ENCODE assay signal across 27 mouse cellular contexts in the genomic region with DNA sequence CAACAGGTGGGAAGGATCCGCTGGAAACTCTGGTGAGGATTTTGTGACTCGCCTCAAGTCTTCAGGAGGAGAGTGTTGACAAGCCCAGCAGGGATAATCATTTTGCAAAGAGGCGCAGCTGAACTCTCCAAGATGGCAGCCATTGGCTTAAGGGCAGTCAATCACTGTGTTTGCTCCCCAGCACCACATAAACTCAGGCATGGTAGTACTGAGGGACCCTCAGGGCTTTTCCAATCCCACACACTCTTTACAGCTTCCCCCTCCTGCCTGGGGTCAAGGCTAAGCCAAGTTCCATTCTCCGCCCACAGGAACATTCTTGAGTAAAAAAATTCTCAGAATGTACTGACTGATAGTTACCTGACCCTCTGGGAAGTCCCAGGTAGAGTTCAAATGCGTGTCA.
"Had no signal": no experiment of that assay in that cellular context is flagged by ENCODE, and none has a peak within 500 bp of the region (broad histone marks: within the 10 kb centered on the region; RNA-seq: fewer than 3 reads in every experiment).

No protein-coding gene starts in this region.

- DNase-seq: cerebellum, adult 9-10 months; cerebellum, adult 9-11 months; cerebellum, postnatal 10 days; cerebellum, postnatal 14 days; cerebellum, postnatal 25 days; cerebellum, postnatal 36 days; embryo, embryonic 11 days; forebrain, postnatal 0 days; gastrocnemius, adult 2 months; gastrocnemius, postnatal 10 days; gastrocnemius, postnatal 14 days; gastrocnemius, postnatal 25 days; gastrocnemius, postnatal 36 days; heart, adult 18-20 months; heart, adult 2 months had no signal

- H3K27ac ChIP-seq: embryonic facial prominence, embryonic 10.5 days; embryonic facial prominence, embryonic 12.5 days; embryonic facial prominence, embryonic 13.5 days; embryonic facial prominence, embryonic 15.5 days; forebrain, embryonic 10.5 days; forebrain, embryonic 12.5 days; forebrain, embryonic 13.5 days; forebrain, embryonic 15.5 days; gastrocnemius, adult 2 months; heart, adult 2 months; heart, embryonic 10.5 days had no signal

- H3K27me3 ChIP-seq: embryonic facial prominence, embryonic 12.5 days; embryonic facial prominence, embryonic 13.5 days; embryonic facial prominence, embryonic 15.5 days; forebrain, embryonic 13.5 days; forebrain, embryonic 15.5 days had no signal

- ATAC-seq: forebrain, embryonic 13.5 days; forebrain, embryonic 14.5 days; forebrain, embryonic 15.5 days; forebrain, embryonic 16.5 days; forebrain, postnatal 0 days had no signal

- H3K36me3 ChIP-seq: embryonic facial prominence, embryonic 10.5 days; embryonic facial prominence, embryonic 12.5 days; embryonic facial prominence, embryonic 13.5 days; embryonic facial prominence, embryonic 15.5 days; forebrain, embryonic 10.5 days; forebrain, embryonic 12.5 days; forebrain, embryonic 15.5 days; heart, embryonic 10.5 days had no signal

- H3K4me3 ChIP-seq: embryonic facial prominence, embryonic 10.5 days; embryonic facial prominence, embryonic 12.5 days; embryonic facial prominence, embryonic 13.5 days; embryonic facial prominence, embryonic 15.5 days; erythroblast, embryonic 14.5 days; forebrain, embryonic 10.5 days; forebrain, embryonic 12.5 days; forebrain, embryonic 13.5 days; forebrain, embryonic 15.5 days; gastrocnemius, adult 2 months; heart, adult 2 months; heart, embryonic 10.5 days had no signal

- H3K9me3 ChIP-seq: embryonic facial prominence, embryonic 10.5 days; embryonic facial prominence, embryonic 12.5 days; embryonic facial prominence, embryonic 13.5 days; embryonic facial prominence, embryonic 15.5 days; forebrain, embryonic 10.5 days; forebrain, embryonic 12.5 days; forebrain, embryonic 13.5 days; forebrain, embryonic 15.5 days; heart, embryonic 10.5 days had no signal

- H3K4me2 ChIP-seq: embryonic facial prominence, embryonic 12.5 days; embryonic facial prominence, embryonic 13.5 days; embryonic facial prominence, embryonic 15.5 days; forebrain, embryonic 12.5 days; forebrain, embryonic 13.5 days; forebrain, embryonic 15.5 days had no signal

- H3K9ac ChIP-seq: embryonic facial prominence, embryonic 12.5 days; embryonic facial prominence, embryonic 13.5 days; embryonic facial prominence, embryonic 15.5 days; forebrain, embryonic 12.5 days; forebrain, embryonic 13.5 days; forebrain, embryonic 15.5 days; forebrain, postnatal 0 days had no signal
